Mouse (Mus musculus): Measurements from ENCODE around the gene Pex11g. TPM values are rescaled to one million over a fixed set of nuclear protein-coding genes. Genes with fewer than 3 reads are reported as not detected.
A peak's percentile ranks its signal among the peaks of the same experiment; 100 is the strongest.

The Pex11g gene
- polyA plus RNA-seq, 1 experiment from 2014 or later, result 12.0 TPM

- TF ChIP-seq CTCF (IDR thresholded peaks at IDR 0.05), result no peak
- in situ Hi-C loops (cut with MboI; ENCODE audit: low pct_unique_long_range_greater_than_20kb), result no loop called here
- DNase-seq (ENCODE audit: low read depth, low spot score) (no peak), ATAC-seq (no peak)
- H3K27me3 ChIP-seq, result no peaks in the 10 kb centered on the region
- ChIA-PET CTCF (interaction anchor here (0.6 to 4.6 kb wide), 18 partner anchors 8 to 114 kb away, joined by 3 to 54 read pairs (median 6); no protein-coding TSS in a partner anchor), POLR2A (interaction anchor here (1.1 kb wide), 1 partner anchor 11 kb away, joined by 3 read pairs; no protein-coding TSS in a partner anchor)
Observed at GRCm38 (mm10) chr8:3450670-3451069, 16.8 kb downstream of the Pex11g start.

GRCm38 (mm10) chr8:3449226-3449625 is 18.3 kb downstream of the Pex11g start:
- POLR2A ChIA-PET, result no interaction called here
- CTCF ChIA-PET, result interaction anchor here (1.2 to 4.6 kb wide), 8 partner anchors 9 to 91 kb away, joined by 3 to 54 read pairs (median 13); no protein-coding TSS in a partner anchor
- TF ChIP-seq CTCF (IDR thresholded peaks at IDR 0.05), result no peak
- H3K27me3 ChIP-seq, result no peaks in the 10 kb centered on the region
- DNase-seq (ENCODE audit: low read depth, low spot score), result no peak
- no peak for ATAC-seq
- in situ Hi-C loops (cut with MboI; ENCODE audit: low pct_unique_long_range_greater_than_20kb), result no loop called here

GRCm38 (mm10) chr8:3439510-3439909 is 28.0 kb downstream of the Pex11g start:
- no peak for ATAC-seq
- DNase-seq (ENCODE audit: low read depth, low spot score), result no peak
- CTCF ChIA-PET, result interaction anchor here (1.2 to 7.2 kb wide), 6 partner anchors 7 to 81 kb away, joined by 3 to 54 read pairs (median 5); partner anchors contain the start of gene Arhgef18
- POLR2A ChIA-PET, result no interaction called here
- H3K27me3 ChIP-seq, result no peaks in the 10 kb centered on the region
- in situ Hi-C loops (cut with MboI; ENCODE audit: low pct_unique_long_range_greater_than_20kb), result no loop called here
- peak; percentile 63 for TF ChIP-seq CTCF (IDR thresholded peaks at IDR 0.05)

GRCm38 (mm10) chr8:3436492-3436891 is 31.0 kb downstream of the Pex11g start:
- H3K27me3 ChIP-seq, result no peaks in the 10 kb centered on the region
- DNase-seq (ENCODE audit: low read depth, low spot score), result no peak
- no peak for TF ChIP-seq CTCF (IDR thresholded peaks at IDR 0.05)
- ChIA-PET POLR2A (no interaction called here), CTCF (interaction anchor here (7.2 kb wide), 1 partner anchor 14 kb away, joined by 54 read pairs; no protein-coding TSS in a partner anchor)
- no peak for ATAC-seq
- in situ Hi-C loops (cut with MboI; ENCODE audit: low pct_unique_long_range_greater_than_20kb), result no loop called here

GRCm38 (mm10) chr8:3431113-3431512 is 36.4 kb downstream of the Pex11g start:
- ATAC-seq, result no peak
- no peaks in the 10 kb centered on the region for H3K27me3 ChIP-seq
- no peak for TF ChIP-seq CTCF (IDR thresholded peaks at IDR 0.05)
- no peak for DNase-seq (ENCODE audit: low read depth, low spot score)
- POLR2A ChIA-PET, result no interaction called here
- CTCF ChIA-PET, result no interaction called here
- in situ Hi-C loops (cut with MboI; ENCODE audit: low pct_unique_long_range_greater_than_20kb), result no loop called here

- H3K27me3 ChIP-seq, result no peaks in the 10 kb centered on the region
- DNase-seq (ENCODE audit: low read depth, low spot score) (peak; percentile 71), ATAC-seq (peak; percentile 92)
- CTCF ChIA-PET, result no interaction called here
- in situ Hi-C loops (cut with MboI; ENCODE audit: low pct_unique_long_range_greater_than_20kb), result no loop called here
- POLR2A ChIA-PET, result no interaction called here
- TF ChIP-seq CTCF (IDR thresholded peaks at IDR 0.05), result no peak
Observed at GRCm38 (mm10) chr8:3429966-3430365, 37.5 kb downstream of the Pex11g start.

- ChIA-PET POLR2A (interaction anchor here (1.1 kb wide), 1 partner anchor 10 kb away, joined by 3 read pairs; no protein-coding TSS in a partner anchor), CTCF (interaction anchor here (2.6 kb wide), 1 partner anchor 11 kb away, joined by 6 read pairs; no protein-coding TSS in a partner anchor)
- DNase-seq (ENCODE audit: low read depth, low spot score) (no peak), ATAC-seq (no peak)
- in situ Hi-C loops (cut with MboI; ENCODE audit: low pct_unique_long_range_greater_than_20kb), result no loop called here
- no peak for TF ChIP-seq CTCF (IDR thresholded peaks at IDR 0.05)
- no peaks in the 10 kb centered on the region for H3K27me3 ChIP-seq
Observed at GRCm38 (mm10) chr8:3428426-3428825, 39.1 kb downstream of the Pex11g start.

GRCm38 (mm10) chr8:3426211-3426610 is 41.3 kb downstream of the Pex11g start:
- POLR2A ChIA-PET, result no interaction called here
- no peaks in the 10 kb centered on the region for H3K27me3 ChIP-seq
- no peak for TF ChIP-seq CTCF (IDR thresholded peaks at IDR 0.05)
- DNase-seq (ENCODE audit: low read depth, low spot score), result no peak
- in situ Hi-C loops (cut with MboI; ENCODE audit: low pct_unique_long_range_greater_than_20kb), result no loop called here
- CTCF ChIA-PET, result interaction anchor here (1.7 to 3.4 kb wide), 3 partner anchors 24 to 68 kb away, joined by 4 to 10 read pairs (median 5); partner anchors contain the start of gene Arhgef18
- no peak for ATAC-seq

GRCm38 (mm10) chr8:3425217-3425616 is 42.3 kb downstream of the Pex11g start:
- DNase-seq (ENCODE audit: low read depth, low spot score) (no peak), ATAC-seq (no peak)
- CTCF ChIA-PET, result interaction anchor here (1.1 to 3.4 kb wide), 3 partner anchors 10 to 25 kb away, joined by 3 to 10 read pairs (median 9); no protein-coding TSS in a partner anchor
- in situ Hi-C loops (cut with MboI; ENCODE audit: low pct_unique_long_range_greater_than_20kb), result no loop called here
- POLR2A ChIA-PET, result interaction anchor here (0.7 kb wide), 1 partner anchor 35 kb away, joined by 3 read pairs; no protein-coding TSS in a partner anchor
- no peaks in the 10 kb centered on the region for H3K27me3 ChIP-seq
- TF ChIP-seq CTCF (IDR thresholded peaks at IDR 0.05), result no peak

GRCm38 (mm10) chr8:3421507-3421906 is 46.0 kb downstream of the Pex11g start:
- no peak for TF ChIP-seq CTCF (IDR thresholded peaks at IDR 0.05)
- H3K27me3 ChIP-seq, result no peaks in the 10 kb centered on the region
- POLR2A ChIA-PET, result no interaction called here
- DNase-seq (ENCODE audit: low read depth, low spot score), result no peak
- ATAC-seq, result no peak
- in situ Hi-C loops (cut with MboI; ENCODE audit: low pct_unique_long_range_greater_than_20kb), result no loop called here
- CTCF ChIA-PET, result interaction anchor here (2.1 kb wide), 1 partner anchor 29 kb away, joined by 6 read pairs; no protein-coding TSS in a partner anchor

- in situ Hi-C loops (cut with MboI; ENCODE audit: low pct_unique_long_range_greater_than_20kb), result no loop called here
- H3K27me3 ChIP-seq, result no peaks in the 10 kb centered on the region
- POLR2A ChIA-PET, result no interaction called here
- CTCF ChIA-PET, result interaction anchor here (1.2 to 2.1 kb wide), 2 partner anchors 26 to 30 kb away, joined by 5 to 6 read pairs; no protein-coding TSS in a partner anchor
- ATAC-seq (no peak), DNase-seq (ENCODE audit: low read depth, low spot score) (no peak)
- no peak for TF ChIP-seq CTCF (IDR thresholded peaks at IDR 0.05)
Observed at GRCm38 (mm10) chr8:3420105-3420706, 47.3 kb downstream of the Pex11g start.
